Mouse (Mus musculus): ENCODE data around the gene Tmtc4. TPM values are rescaled to one million over a fixed set of nuclear protein-coding genes. Genes with fewer than 3 reads are reported as not detected.

Tmtc4 gene
- polyA plus RNA-seq, 1 experiment = 27.9 TPM

- H3K4me3 ChIP-seq (ENCODE audit: insufficient read depth, low read length) = no peak overlapping the region
- no peak for TF ChIP-seq CTCF (IDR thresholded peaks at IDR 0.05; ENCODE audit: borderline replicate concordance, insufficient read depth, low read length)
- no peak for TF ChIP-seq POLR2A (IDR thresholded peaks at IDR 0.05; ENCODE audit: low read depth, low read length)
- H3K27ac ChIP-seq (ENCODE audit: insufficient read depth, low read length) = no peak overlapping the region
- H3K4me1 ChIP-seq (ENCODE audit: control insufficient read depth, insufficient read depth, low read length) = no peaks in the 10 kb centered on the region
Observed at GRCm38 (mm10) chr14:122943475-122943853, 40.4 kb downstream of the Tmtc4 start.

GRCm38 (mm10) chr14:122942757-122943474 is 40.9 kb downstream of the Tmtc4 start:
- TF ChIP-seq POLR2A (IDR thresholded peaks at IDR 0.05; ENCODE audit: low read depth, low read length) = no peak
- TF ChIP-seq CTCF (IDR thresholded peaks at IDR 0.05; ENCODE audit: borderline replicate concordance, insufficient read depth, low read length) = no peak
- Histone ChIP-seq H3K4me1 (ENCODE audit: control insufficient read depth, insufficient read depth, low read length) (no peaks in the 10 kb centered on the region), H3K4me3 (ENCODE audit: insufficient read depth, low read length) (no peak overlapping the region), H3K27ac (ENCODE audit: insufficient read depth, low read length) (no peak overlapping the region)

- Histone ChIP-seq H3K4me3 (ENCODE audit: insufficient read depth, low read length) (no peak overlapping the region), H3K4me1 (ENCODE audit: control insufficient read depth, insufficient read depth, low read length) (no peaks in the 10 kb centered on the region), H3K27ac (ENCODE audit: insufficient read depth, low read length) (no peak overlapping the region)
- TF ChIP-seq POLR2A (IDR thresholded peaks at IDR 0.05; ENCODE audit: low read depth, low read length) (no peak), CTCF (IDR thresholded peaks at IDR 0.05; ENCODE audit: borderline replicate concordance, insufficient read depth, low read length) (no peak)
Observed at GRCm38 (mm10) chr14:122936460-122936859, 47.4 kb downstream of the Tmtc4 start.

DNA sequence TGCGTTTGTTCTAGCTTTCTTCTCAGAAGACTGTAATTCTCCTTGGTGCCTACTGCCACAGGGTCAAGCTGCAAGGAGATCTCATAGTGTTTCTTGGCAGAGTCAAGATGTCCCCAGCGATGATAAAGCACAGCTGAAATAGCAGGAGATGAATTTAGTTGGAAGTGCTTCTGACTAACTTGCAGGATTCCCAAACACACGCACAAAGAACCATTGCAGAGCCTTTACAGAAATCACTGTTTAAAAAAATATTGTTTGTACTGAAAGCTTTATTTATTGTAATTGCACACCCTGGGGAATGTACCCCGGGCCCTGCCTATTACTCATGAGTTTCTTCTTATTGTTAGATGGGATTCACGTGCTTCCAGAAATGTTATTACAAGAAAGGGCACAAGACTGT is 63.8 kb downstream of the Tmtc4 start:
- H3K4me3 ChIP-seq (ENCODE audit: insufficient read depth, low read length) = no peak overlapping the region
- H3K27ac ChIP-seq (ENCODE audit: insufficient read depth, low read length) = no peak overlapping the region
- H3K4me1 ChIP-seq (ENCODE audit: control insufficient read depth, insufficient read depth, low read length) = no peaks in the 10 kb centered on the region
- TF ChIP-seq CTCF (IDR thresholded peaks at IDR 0.05; ENCODE audit: borderline replicate concordance, insufficient read depth, low read length) (no peak), POLR2A (IDR thresholded peaks at IDR 0.05; ENCODE audit: low read depth, low read length) (no peak)

GRCm38 (mm10) chr14:122917676-122918075 is 66.2 kb downstream of the Tmtc4 start:
- Histone ChIP-seq H3K27ac (ENCODE audit: insufficient read depth, low read length) (no peak overlapping the region), H3K4me1 (ENCODE audit: control insufficient read depth, insufficient read depth, low read length) (no peaks in the 10 kb centered on the region), H3K4me3 (ENCODE audit: insufficient read depth, low read length) (no peak overlapping the region)
- TF ChIP-seq POLR2A (IDR thresholded peaks at IDR 0.05; ENCODE audit: low read depth, low read length) (no peak), CTCF (IDR thresholded peaks at IDR 0.05; ENCODE audit: borderline replicate concordance, insufficient read depth, low read length) (no peak)

- TF ChIP-seq POLR2A (IDR thresholded peaks at IDR 0.05; ENCODE audit: low read depth, low read length) = no peak
- TF ChIP-seq CTCF (IDR thresholded peaks at IDR 0.05; ENCODE audit: borderline replicate concordance, insufficient read depth, low read length) = no peak
- peak within 1 kb of the TSS; percentile 40; the same call in 1 of the 2 replicates for H3K27ac ChIP-seq (ENCODE audit: insufficient read depth, low read length)
- H3K4me3 ChIP-seq (ENCODE audit: insufficient read depth, low read length) = peak within 1 kb of the TSS; percentile 69
- H3K4me1 ChIP-seq (ENCODE audit: control insufficient read depth, insufficient read depth, low read length) = no peaks in the 10 kb centered on the region
Observed at GRCm38 (mm10) chr14:122913657-122914056, 70.2 kb downstream of the Tmtc4 start, which contains the start of gene Ggact. Ggact (minus strand) TSS chr14:122913757.

DNA sequence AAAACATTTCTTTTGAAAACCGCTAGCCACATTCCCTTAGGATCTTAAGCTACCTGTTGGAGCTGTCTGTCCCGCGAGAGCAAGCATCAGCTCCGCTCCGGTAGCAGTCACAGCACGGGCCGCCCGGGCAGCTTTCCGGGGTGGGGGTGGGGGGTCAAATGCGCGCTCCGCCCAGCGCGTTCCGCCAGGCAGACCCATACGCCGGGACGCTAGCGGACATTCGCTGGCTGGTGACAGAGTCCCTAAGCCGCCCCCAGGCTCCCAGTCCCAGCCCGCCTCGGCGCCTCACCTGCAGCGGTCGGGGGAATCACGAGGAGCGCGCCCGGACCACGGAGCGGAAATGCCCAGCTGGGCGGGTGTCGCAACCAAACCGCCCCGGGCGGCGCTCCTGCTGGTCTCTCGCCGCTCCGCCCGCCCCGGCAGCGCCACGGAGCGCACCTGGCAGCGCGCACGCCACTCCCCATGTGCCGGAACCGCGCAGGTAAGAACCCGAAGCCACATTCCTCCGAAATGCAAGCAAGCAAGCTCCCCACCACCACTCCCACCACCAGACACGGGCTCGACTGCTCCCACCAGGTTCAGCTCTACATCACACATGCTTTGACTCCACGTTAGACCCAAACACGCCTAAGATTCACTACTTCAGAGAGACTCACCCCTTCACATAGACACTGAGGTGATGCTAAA is 70.9 kb downstream of the Tmtc4 start:
- no peaks in the 10 kb centered on the region for H3K4me1 ChIP-seq (ENCODE audit: control insufficient read depth, insufficient read depth, low read length)
- peak overlapping the region; percentile 69 for H3K4me3 ChIP-seq (ENCODE audit: insufficient read depth, low read length)
- H3K27ac ChIP-seq (ENCODE audit: insufficient read depth, low read length) = peak overlapping the region; percentile 40; the same call in 1 of the 2 replicates
- TF ChIP-seq POLR2A (IDR thresholded peaks at IDR 0.05; ENCODE audit: low read depth, low read length) (peak; percentile 49), CTCF (IDR thresholded peaks at IDR 0.05; ENCODE audit: borderline replicate concordance, insufficient read depth, low read length) (no peak)

DNA sequence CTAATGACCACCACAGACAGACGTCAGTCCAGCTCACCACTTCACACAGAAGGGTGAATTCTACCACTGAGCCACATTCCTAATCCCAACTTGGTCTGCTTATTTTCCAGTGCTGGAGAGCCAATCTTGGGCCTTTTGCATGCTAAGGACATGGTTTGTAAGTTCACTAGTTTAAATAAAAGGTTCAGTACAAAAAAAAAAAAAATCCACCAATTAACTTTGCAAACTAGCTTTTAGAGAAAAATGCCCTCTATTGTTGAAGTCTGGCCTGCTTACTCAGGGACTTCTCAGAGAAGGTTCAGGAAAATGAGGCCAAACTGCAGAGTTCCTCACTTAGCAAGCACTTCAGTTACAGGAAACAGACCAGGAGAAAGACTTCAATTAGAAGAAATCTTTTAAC is 71.7 kb downstream of the Tmtc4 start:
- Histone ChIP-seq H3K27ac (ENCODE audit: insufficient read depth, low read length) (peak overlapping the region; percentile 40; the same call in 1 of the 2 replicates), H3K4me3 (ENCODE audit: insufficient read depth, low read length) (peak overlapping the region; percentile 69), H3K4me1 (ENCODE audit: control insufficient read depth, insufficient read depth, low read length) (no peaks in the 10 kb centered on the region)
- TF ChIP-seq POLR2A (IDR thresholded peaks at IDR 0.05; ENCODE audit: low read depth, low read length) = 0 out of 2 replicates have a peak, but pooled peaks have one; percentile 9
- no peak for TF ChIP-seq CTCF (IDR thresholded peaks at IDR 0.05; ENCODE audit: borderline replicate concordance, insufficient read depth, low read length)

DNA sequence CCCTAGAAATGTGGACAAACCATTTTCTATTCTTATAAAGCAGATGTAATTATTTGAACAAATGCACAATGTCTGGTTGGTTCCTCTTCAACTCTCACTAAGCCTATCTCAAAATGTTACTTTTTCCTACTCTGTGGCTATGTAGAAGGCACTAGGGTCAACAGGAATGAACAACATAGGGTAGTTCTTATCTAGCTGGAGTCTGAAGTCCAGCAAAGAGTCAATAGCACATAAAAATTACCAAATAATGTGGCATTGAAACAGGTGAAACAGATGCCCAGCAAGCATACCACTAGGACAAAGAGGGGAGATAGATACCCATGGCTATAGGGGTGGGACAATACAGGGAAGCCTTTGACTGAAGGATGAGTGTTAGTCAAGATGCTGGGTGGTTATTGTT is 72.6 kb downstream of the Tmtc4 start:
- H3K4me1 ChIP-seq (ENCODE audit: control insufficient read depth, insufficient read depth, low read length) = no peaks in the 10 kb centered on the region
- H3K4me3 ChIP-seq (ENCODE audit: insufficient read depth, low read length) = no peak overlapping the region
- H3K27ac ChIP-seq (ENCODE audit: insufficient read depth, low read length) = no peak overlapping the region
- TF ChIP-seq POLR2A (IDR thresholded peaks at IDR 0.05; ENCODE audit: low read depth, low read length) (no peak), CTCF (IDR thresholded peaks at IDR 0.05; ENCODE audit: borderline replicate concordance, insufficient read depth, low read length) (no peak)
